Mouse (Mus musculus): ENCODE results near the gene Egfl6. TPM values are rescaled to one million over a fixed set of nuclear protein-coding genes. Genes with fewer than 3 reads are reported as not detected.

The Egfl6 gene
- polyA plus RNA-seq, 1 experiment from 2014 or later = 4.8 TPM

Other genes with a start within 250 kb of the Egfl6 start
- 87.1 and 100 TPM in 2 replicates for gene Trappc2, start 145.1 kb downstream of the Egfl6 start, polyA plus RNA-seq (2015; fragmentation: Nextera tagmentation; extraction: Ambion mirVana)
- gene Ofd1, start 145.0 kb downstream of the Egfl6 start, polyA plus RNA-seq (2015; fragmentation: Nextera tagmentation; extraction: Ambion mirVana) = 5.6 and 6.0 TPM in 2 replicates
- 45.1 and 53.5 TPM in 2 replicates for gene Rab9, start 105.9 kb downstream of the Egfl6 start, polyA plus RNA-seq (2015; fragmentation: Nextera tagmentation; extraction: Ambion mirVana)
- gene Tceanc, start 67.2 kb downstream of the Egfl6 start, polyA plus RNA-seq (2015; fragmentation: Nextera tagmentation; extraction: Ambion mirVana) = 3.9 and 5.6 TPM in 2 replicates

All from hindbrain, embryonic 16.5 days (tissue).